Comparison of ENCODE assay signal across 25 mouse cellular contexts in genomic region chr9:63056695-63057349, GRCm38 (mm10).
DNase-seq lines count a peak whose midpoint lies in the region; TF ChIP-seq lines count a peak whose summit lies in the region.
"Had no signal": no experiment of that assay in that cellular context is flagged by ENCODE, and none has a peak within 500 bp of the region (broad histone marks: within the 10 kb centered on the region; RNA-seq: fewer than 3 reads in every experiment).

No protein-coding gene starts in this region.

- peaks cover 0 to 6% of the 10 kb centered on the region in 2 experiments; a peak in 1 of 4 replicates for H3K4me1 ChIP-seq in ES-E14 (ENCODE audit: control insufficient read depth in 2 of 2, insufficient read depth in 2 of 2, low read length in 2 of 2, poor library complexity in 1 of 2)

- no peaks in the 10 kb centered on the region for H3K9me3 ChIP-seq in ES-E14 (ENCODE audit: control insufficient read depth, insufficient read depth, low read depth, low read length)
- H3K9me3 ChIP-seq: forebrain, embryonic 10.5 days; forebrain, embryonic 13.5 days; G1E; heart, embryonic 12.5 days; heart, embryonic 15.5 days; hindbrain, embryonic 10.5 days; hindbrain, embryonic 13.5 days had no signal

- no peak overlapping the region for H3K9ac ChIP-seq in ES-E14 (ENCODE audit: insufficient read depth, low read depth, low read length, poor library complexity, severe bottlenecking)
- H3K9ac ChIP-seq: forebrain, embryonic 13.5 days; heart, embryonic 12.5 days; heart, embryonic 15.5 days; hindbrain, embryonic 13.5 days had no signal

- peak; percentile 22 for DNase-seq in layer of hippocampus, adult 9-11 months
- DNase-seq in layer of hippocampus, adult 8-10 months (ENCODE audit: low spot score in 2 of 2), result no peak
- DNase-seq in right cerebral cortex, adult 2 months (ENCODE audit: low spot score in 2 of 2), result peak; percentile 40 to 41
- no peak for DNase-seq in right cerebral cortex, postnatal 25 days
- DNase-seq in ES-E14 (ENCODE audit: low read depth, low spot score), result no peak
- DNase-seq in brain, embryonic 14.5 days (ENCODE audit: low read depth), result peak; percentile 23
- DNase-seq in spleen, postnatal 36 days (ENCODE audit: low spot score in 2 of 2), result no peak
- no peak for DNase-seq in embryo, embryonic 11 days
- DNase-seq: adrenal gland, postnatal 10 days; adrenal gland, postnatal 36 days; cerebellum, adult 11-12 months; cerebellum, adult 8-10 months; cerebellum, postnatal 10 days; cerebellum, postnatal 36 days; gastrocnemius, postnatal 25 days; heart, adult 18-20 months; heart, postnatal 10 days; heart, postnatal 36 days had no signal

- in situ Hi-C loops in ES-E14 (cut with MboI; ENCODE audit: low sequenced_read_pairs in 2 of 2, unreplicated experiment in 2 of 2), result no loop called here

- no peak overlapping the region for H3K27ac ChIP-seq in ES-E14 (ENCODE audit: insufficient read depth, low read depth, low read length, poor library complexity, severe bottlenecking)
- H3K27ac ChIP-seq: forebrain, embryonic 10.5 days; forebrain, embryonic 13.5 days; heart, embryonic 15.5 days; hindbrain, embryonic 10.5 days; hindbrain, embryonic 13.5 days had no signal

- TF ChIP-seq CTCF in brain, embryonic 14.5 days (IDR thresholded peaks at IDR 0.05; ENCODE audit: borderline replicate concordance, extremely low read depth, insufficient read depth, insufficient read length), result no peak

- no peak overlapping the region for H3K4me3 ChIP-seq in ES-E14 (ENCODE audit: insufficient read depth in 1 of 2, low read depth in 1 of 2, low read length in 2 of 2, poor library complexity in 1 of 2, severe bottlenecking in 1 of 2)
- H3K4me3 ChIP-seq: forebrain, embryonic 10.5 days; forebrain, embryonic 13.5 days; heart, embryonic 12.5 days; heart, embryonic 15.5 days; hindbrain, embryonic 10.5 days; hindbrain, embryonic 13.5 days had no signal

- no peaks in the 10 kb centered on the region for H3K36me3 ChIP-seq in ES-E14 (ENCODE audit: control insufficient read depth, insufficient read depth, low read length, poor library complexity, severe bottlenecking)
- H3K36me3 ChIP-seq: forebrain, embryonic 10.5 days; G1E; heart, embryonic 12.5 days; heart, embryonic 15.5 days; hindbrain, embryonic 10.5 days; hindbrain, embryonic 13.5 days had no signal

- TF ChIP-seq POLR2A in brain, embryonic 14.5 days (IDR thresholded peaks at IDR 0.05; ENCODE audit: borderline replicate concordance, extremely low read depth, insufficient read depth, insufficient read length, poor library complexity, severe bottlenecking), result no peak

TF ChIP-seq in ES-E14, 5 proteins besides CTCF, POLR2A, EP300 and RAD21:
- TF ChIP-seq MAFK (IDR thresholded peaks at IDR 0.05; ENCODE audit: insufficient read depth, low read depth, low read length) (peak; percentile 63), ZNF384 (IDR thresholded peaks at IDR 0.05; ENCODE audit: low read depth, low read length) (no peak), HCFC1 (IDR thresholded peaks at IDR 0.05; ENCODE audit: borderline replicate concordance, insufficient read depth, low read length) (no peak), CHD2 (IDR thresholded peaks at IDR 0.05; ENCODE audit: low read depth, low read length) (no peak), ZC3H11A (IDR thresholded peaks at IDR 0.05; ENCODE audit: borderline replicate concordance, low read depth, low read length) (no peak)

Comparison
In these comparisons a context has a peak if more than half of its experiments do, and no peak if none do; other contexts are left out.
1. DNase-seq: peak in layer of hippocampus, adult 9-11 months (single experiment), right cerebral cortex, adult 2 months (2 of 2) and brain, embryonic 14.5 days (single experiment); none in layer of hippocampus, adult 8-10 months (0 of 2), right cerebral cortex, postnatal 25 days (single experiment), ES-E14 (single experiment), spleen, postnatal 36 days (0 of 2) and embryo, embryonic 11 days (single experiment).